Mouse (Mus musculus): ENCODE results near the gene Dph3.

GRCm38 (mm10) chr14:32082891-32083290, 2.6 kb downstream of the Dph3 start:
- TF ChIP-seq CTCF (IDR thresholded peaks at IDR 0.05; ENCODE audit: low read depth, low read length) (no peak), POLR2A (IDR thresholded peaks at IDR 0.05; ENCODE audit: borderline replicate concordance, low read depth, low read length) (no peak)

All from bone marrow macrophage, adult 2 months (primary cell).